Mouse (Mus musculus): Measurements from ENCODE around the gene Dmrta2. TPM values are rescaled to one million over a fixed set of nuclear protein-coding genes. Genes with fewer than 3 reads are reported as not detected.

Dmrta2 gene
- total RNA-seq, 2 experiments from 2014 or later = 0.20 to 0.24 TPM

DNA sequence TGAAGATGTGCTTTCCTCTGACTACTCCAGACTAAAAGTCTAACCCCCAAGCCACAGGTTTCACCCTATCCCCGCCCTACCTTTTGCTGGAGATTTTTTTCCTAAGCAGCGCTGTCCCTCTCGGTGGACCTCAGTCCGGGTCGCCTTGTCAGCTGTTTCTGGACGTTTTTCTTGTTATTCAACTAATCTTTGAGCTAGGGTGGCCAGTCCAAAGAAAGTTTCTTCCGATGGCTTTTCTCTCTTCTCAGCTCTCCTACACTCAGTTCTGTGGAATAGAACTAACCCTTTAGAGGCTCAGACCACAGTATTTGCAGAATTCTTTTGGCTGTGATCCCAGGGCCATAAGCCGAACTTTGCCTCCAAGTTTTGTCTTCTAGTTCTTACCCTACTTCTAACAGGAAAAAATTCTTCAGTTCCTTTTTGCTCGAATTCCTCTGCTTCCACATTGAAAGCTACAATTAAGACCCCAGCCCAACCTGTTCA is 1.0 kb downstream of the Dmrta2 start:
- intact Hi-C loops (cut with DNase I) = no loop called here
- no peak for DNase-seq

DNA sequence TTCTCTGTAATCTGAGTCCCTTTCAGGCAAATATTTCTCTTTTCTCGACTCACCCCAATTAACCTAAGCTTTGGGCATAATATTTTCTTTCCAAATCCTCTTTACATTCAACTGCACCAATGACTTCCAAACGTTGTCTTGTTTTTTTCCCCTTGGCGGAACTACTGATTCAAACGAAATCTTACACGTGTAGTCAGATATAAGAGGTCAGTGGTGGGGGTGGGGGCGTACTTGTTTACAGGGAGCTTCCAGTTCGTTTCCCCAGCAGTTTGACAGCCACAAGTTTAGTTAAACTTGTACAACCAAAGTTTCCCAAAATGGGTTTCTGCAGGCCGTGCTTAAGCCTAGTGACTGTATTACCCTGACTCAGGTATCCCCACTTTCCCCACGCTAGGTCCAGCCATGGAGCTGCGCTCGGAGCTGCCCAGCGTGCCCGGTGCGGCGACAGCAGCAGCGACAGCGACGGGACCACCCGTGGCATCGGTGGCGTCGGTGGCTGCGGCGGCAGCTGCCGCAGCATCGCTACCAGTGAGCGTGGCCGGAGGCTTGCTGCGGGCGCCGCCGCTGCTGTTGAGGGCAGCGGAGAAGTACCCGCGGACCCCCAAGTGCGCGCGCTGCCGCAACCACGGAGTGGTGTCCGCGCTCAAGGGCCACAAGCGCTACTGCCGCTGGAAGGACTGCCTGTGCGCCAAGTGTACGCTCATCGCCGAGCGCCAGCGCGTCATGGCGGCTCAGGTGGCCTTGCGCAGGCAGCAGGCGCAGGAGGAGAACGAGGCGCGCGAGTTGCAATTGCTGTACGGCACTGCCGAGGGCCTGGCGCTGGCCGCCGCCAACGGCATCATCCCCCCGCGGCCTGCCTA is 1.8 kb downstream of the Dmrta2 start:
- intact Hi-C loops (cut with DNase I) = no loop called here
- no peak for DNase-seq

DNA sequence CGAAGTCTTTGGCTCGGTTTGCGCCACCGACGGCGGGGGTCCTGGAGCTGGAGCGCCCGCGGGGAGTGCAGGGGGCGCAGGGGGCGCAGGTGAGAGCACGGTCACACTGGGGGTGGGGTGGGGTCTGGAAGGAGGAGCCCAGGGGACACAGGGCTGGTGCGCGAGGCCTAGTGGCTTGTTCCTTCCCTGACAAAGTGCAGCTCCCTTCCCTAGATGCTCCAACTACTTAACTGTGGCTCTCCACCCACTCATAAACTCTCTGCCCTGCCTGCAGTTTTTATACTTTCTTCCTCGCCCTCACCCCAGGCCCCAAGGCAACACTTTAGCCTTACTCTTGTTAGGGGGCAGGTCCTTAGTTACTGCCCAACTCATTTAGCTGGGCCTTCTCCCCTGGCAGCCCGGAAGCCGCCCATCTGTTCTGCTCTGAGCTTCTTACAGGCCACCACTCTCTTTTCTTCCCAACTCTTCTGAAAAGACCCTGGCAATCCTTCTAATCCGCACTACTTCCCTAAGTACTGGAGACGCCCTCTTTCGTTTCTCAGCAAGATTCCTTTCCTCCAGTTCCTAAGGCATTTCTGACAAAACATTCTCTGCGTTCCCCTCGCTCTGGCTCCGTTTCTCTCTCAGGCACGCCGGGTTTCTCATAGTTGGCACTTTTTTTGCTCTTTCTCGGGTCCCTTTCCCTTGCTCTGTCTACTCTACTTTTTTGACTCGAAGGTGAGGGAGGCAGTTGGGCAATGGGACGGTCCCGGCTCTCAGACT is 2.6 kb downstream of the Dmrta2 start:
- intact Hi-C loops (cut with DNase I) = no loop called here
- no peak for DNase-seq

DNA sequence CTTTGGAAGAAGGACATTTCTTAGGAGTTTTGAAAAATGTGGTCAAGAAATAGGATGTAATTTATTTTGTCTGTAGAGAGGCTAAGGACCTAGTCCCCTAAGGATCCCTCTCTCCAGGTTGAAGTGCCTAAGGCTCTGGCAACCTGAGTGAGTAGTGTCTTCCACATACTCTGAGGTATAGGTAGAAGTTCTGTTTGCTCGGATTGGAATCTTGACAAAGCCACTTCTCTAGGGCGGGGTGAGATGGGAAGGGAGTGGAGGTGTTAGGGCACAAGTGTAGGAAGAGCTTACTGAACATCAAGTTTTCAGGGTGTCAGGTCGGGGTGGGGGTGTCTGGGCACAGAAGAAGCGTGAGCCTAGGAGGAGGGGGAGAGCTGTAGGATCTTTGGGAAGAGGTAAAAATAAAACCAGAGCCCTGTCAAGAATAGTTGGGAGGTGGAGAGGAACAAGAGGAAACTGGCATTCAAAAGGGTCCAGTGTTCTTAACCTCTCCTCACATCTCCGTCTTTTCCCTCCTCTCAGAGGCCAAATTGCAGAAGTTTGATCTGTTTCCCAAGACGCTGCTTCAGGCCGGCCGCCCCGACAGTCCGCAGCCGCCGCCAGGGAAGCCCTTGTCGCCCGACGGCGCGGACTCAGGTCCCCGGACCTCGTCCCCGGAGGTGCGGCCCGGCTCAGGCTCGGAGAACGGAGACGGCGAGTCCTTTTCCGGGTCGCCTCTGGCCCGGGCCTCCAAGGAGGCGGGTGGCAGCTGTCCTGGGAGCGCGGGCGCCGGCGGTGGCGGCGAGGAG is 3.4 kb downstream of the Dmrta2 start:
- no peak for DNase-seq
- intact Hi-C loops (cut with DNase I) = no loop called here

DNA sequence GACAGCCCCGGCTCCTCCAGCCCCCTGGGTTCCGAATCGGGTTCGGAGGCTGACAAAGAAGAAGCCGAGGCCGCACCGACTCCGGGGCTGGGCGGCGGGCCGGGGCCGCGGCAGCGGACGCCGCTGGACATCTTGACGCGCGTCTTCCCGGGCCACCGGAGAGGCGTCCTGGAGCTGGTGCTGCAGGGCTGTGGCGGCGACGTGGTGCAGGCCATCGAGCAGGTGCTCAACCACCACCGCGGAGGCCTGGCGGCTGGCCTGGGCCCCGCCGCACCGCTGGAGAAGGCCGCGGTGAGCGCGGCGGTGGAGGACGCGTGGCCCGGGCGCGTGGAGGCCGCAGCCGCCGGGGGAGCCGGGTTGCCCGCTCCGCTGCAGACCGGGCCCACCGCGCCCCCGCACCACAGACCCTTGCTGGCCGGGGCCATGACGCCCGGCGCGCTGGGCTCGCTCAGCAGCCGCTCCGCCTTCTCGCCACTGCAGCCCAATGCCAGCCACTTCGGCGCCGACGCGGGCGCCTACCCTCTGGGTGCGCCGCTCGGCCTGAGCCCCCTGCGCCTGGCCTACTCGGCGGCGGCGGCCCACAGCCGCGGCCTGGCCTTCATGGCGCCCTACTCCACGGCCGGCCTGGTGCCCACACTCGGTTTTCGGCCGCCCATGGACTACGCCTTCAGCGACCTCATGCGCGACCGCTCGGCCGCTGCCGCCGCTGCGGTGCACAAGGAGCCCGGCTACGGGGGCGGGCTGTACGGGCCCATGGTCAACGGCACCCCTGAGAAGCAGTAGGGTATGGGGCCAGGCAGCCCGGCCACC is 4.2 kb downstream of the Dmrta2 start:
- DNase-seq = no peak
- intact Hi-C loops (cut with DNase I) = no loop called here

DNA sequence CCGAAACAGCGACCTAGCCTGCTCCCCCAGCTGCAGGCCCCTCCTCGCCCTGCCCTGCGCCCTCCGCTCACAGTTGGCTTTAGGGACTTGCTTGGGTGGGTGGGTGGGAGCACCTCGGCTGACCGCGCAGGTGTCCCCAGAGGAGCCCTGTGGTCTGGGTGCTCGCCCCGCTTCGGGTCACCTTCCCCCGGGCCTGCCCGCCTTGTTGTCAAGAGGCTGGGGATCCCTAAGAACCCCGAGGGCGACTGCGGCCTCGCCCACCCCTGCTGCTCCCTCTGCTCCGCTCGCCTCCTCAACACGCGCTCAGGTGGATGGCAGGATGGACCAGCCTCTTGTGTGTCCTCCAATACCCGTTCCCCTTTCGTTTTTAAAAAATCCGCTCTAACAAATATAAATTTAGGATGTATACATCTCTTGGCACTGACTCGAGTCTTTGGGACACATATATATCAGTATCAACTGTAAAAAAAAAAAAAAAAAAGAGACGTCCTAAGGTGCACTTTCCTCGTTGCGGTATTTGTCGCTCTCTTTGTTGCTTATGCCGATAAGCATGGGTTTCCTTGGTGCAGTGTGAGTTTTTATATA is 4.9 kb downstream of the Dmrta2 start:
- no peak for DNase-seq

DNA sequence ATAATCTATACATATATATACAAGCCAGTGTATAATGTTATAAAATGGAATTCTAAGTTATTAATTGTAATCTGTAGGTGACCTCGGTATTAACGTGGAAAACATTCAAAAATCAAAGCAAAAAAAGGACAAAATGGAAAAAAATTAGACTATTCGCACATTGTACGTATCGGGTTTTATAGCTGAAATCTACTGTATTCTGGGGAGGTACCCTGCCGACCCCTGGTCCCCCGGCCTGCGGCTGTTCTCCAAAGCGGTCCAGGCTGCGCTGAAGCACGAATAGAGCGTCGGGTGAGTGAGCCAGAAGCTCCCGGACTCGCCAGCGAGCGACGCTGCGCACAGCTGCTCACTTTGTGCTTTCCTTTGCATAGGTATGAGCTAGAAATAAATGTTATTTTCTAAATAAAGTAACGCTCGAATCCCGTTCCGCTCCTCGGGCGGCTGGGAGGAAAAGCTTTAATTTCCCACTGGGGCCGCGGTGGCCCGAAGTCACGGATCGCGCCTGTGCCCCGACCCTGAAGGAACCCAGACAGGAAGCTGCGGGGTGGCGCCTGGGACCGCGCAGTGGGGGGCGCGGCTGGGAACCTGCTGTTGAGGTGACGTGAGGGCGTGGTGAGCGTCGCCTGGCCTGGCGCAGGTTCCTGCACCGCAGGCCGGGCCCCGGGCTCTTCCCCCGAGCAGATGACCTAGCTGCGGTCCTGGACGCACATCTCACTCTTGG is 5.6 kb downstream of the Dmrta2 start:
- intact Hi-C loops (cut with DNase I) = no loop called here
- no peak for DNase-seq

More for the DNA sequence above, 4.9 kb downstream of the Dmrta2 start:
- intact Hi-C loops (cut with DNase I) = no loop called here

DNA sequence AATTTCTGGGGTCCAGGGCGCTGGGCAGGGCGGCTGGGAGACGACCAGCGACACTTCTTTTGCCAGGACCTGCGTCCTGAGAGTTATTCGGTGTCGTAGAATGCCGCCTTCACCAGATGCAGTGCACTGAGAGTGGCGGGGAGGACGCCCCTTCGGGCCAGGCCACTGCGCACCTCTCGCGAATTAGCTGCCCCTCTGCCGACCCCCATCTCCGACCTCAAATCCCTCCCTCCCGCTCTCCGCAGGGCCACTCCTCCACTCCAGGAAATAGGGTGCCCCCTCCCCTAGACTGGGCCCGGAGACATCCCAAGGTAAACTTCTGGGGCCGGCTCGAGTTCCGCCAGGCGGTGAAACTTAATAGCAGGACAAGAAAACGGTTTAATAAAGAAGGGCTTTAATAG is 6.2 kb downstream of the Dmrta2 start:
- DNase-seq = no peak
- intact Hi-C loops (cut with DNase I) = no loop called here

DNA sequence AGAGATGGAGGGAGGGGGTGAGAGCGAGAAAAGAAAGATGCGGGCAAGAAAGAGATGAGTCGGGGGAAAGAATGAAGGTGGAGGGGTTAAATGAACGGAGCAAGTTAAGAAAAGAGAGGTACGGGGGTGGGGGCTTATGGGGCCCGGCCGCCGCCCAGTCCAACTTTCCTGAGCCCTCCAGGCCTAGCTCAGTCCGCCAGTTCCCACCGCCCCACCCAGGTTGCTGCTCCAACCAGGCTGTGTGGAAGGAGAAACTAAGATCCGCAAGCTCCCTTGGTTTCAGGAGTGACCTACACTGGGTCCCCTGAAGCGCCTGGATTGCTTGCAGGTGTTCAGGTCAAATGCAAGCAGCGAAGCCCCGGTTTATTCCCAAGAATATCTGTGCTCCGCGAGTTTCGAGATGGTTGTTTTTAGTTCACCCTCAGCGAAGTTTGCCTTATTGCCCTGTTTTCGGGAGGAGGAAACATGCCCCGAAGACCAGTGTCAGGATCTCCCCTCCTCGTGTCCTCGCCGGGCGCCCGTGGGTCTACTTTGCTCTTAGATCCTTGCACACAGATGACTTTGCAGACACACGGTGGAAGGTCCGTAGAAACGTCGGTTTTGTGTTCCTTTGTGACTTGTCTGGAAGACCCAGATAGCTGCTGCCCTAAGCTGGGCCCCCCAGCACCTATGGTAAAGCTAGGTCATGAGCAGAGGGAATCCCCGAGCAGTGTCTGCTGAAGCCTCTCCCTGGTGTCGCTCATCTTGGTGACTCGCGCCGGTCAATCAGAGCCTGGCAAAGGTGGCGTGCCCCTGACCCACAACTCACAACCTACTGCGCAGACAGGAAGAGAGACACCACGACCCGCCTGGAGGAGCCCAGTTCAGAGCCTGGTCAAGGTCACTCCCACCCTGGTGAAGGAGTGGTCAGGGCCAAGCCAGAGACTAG is 6.9 kb downstream of the Dmrta2 start:
- intact Hi-C loops (cut with DNase I) = no loop called here
- no peak for DNase-seq

DNA sequence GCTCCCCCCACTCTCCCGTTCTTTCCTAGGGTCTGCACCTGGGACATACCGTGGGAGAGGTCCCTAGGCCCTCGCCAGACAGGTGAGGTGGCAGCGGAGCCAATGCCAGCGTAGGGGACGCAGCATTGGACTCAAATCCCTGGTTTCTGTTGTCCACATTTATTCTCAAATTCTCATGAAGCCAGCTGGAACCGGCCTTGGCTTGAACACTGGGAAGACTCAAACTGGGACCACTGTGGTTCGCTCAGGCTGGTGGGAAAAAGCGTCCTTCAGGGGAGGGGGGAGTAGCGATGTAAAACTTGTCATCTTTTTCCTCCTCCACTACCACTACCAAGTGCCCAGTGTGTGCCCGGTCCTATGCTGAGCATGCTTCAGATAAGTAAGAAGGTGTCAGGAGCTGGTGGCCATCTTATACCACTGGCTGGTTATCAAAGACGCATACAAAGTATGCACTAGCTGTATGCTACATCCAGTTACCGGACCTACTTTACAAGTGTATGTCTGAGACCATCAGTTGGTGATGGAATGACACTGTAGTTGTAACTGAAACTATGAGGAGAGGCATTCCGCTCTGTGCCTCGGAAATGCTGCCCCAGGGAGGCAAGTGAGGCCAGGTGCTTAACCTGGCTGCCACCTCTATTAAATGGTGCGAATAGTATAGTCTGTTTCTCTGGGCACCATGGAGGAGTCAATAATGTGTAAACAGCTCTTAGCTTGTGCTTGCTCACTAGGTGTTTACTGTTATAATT is 7.7 kb downstream of the Dmrta2 start:
- no peak for DNase-seq
- intact Hi-C loops (cut with DNase I) = no loop called here

DNA sequence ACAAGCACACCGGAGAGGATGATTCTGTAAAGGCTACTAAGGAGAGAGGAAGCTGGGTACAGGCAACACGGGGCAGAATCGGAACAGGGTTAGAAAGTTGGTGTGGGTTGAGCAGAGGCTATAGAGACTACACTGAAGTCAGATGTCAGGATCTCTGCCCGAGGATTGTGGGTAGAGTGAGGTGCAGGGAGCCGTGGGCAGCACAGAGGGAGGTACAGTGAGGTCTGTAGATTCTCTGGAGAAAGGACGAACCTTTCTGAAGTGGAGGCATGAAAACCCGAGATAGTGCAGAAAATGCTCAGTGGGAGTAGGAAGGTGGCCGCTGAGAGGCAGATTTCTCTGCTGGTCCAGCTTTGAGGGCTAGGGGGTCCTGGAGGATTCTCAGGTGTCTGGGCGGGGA is 8.4 kb downstream of the Dmrta2 start:
- intact Hi-C loops (cut with DNase I) = no loop called here

DNA sequence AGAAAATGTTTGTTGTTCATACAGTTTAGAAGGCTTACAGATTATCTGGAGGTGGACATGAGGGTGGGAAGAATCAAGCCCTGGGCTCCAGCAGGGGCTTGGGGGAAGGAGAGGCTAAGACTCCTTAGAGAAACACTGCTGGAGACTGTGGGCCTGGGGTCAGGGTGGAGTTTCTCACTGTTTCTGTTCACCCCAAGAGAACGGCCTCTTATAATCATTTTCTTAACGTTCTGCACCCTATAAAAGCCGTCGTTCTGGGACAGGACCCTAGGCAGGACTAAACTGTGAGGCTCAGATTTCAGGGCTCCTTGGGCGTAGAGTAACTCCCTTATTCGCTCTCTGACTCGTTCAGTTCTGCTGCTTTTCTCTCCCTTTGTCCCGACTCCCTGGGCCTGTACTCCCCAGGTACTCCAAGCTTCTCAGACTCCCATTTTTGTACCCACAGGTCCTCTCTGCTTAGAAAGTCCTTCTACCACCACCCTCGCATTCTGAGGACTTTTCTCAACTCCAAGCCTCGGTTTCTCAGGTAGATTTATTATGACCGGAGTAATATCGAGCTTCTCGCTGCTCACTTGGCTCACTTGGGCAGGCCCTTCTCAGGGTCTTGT is 9.0 kb downstream of the Dmrta2 start:
- DNase-seq = no peak
- intact Hi-C loops (cut with DNase I) = no loop called here

More for the DNA sequence above, 8.4 kb downstream of the Dmrta2 start:
- DNase-seq = no peak

DNA sequence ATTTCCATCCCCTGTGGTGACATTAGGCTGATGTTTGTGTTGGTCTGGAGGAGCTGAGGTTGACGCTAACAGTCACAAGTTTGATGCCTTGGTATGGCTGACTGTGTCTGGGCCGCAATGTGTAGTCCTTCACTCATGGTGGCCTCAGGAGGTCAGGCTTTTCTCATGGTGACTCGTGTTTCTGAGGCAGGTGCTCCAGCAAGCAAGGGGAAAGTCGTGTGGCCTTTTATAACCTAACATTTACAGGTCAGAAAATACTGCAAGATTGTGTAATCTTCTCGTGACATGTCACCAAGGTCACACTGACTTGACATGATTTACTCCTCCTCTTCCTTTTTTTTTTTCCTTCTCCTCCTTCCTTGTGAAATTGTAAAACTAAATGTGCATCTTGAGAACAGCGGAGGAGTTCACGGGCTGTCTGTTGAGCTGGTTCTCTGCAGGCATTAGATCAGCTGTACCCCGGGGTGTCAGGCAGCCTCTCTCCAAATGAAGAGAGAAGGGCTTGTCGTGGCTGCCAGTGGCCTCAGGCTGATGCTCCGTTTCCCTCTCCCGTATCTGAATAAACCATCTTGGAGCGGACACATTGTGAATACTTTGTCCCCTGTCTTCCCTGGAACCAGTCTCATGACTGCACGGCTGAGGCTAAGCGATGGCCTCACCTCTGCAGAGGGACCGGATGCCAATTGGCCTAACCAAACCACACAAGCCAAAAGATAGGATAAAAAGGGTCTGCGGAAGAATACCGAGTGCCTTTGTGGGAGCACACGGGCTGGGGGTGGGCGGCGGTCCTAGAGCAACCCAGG is 9.9 kb downstream of the Dmrta2 start:
- DNase-seq = no peak
- intact Hi-C loops (cut with DNase I) = no loop called here

DNA sequence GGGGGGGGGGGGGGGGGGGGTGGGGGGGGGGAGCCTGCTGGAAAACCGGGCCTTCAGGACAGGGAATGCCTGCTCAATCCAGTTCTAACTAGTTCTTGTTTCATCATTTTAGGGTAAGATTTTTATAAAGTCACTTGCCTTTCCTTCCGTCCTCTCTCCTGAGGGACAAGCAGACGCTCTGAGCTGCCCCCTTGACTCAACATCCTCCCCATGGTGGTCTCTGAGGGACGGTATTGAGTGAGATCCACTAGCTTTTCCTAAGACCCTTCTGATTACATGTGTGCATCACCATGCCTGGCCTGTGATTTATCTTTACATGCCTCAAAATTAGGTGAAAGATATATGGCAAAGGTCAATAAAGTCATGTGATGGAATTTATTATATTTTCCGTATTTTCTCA is 10.6 kb downstream of the Dmrta2 start:
- intact Hi-C loops (cut with DNase I) = no loop called here

DNA sequence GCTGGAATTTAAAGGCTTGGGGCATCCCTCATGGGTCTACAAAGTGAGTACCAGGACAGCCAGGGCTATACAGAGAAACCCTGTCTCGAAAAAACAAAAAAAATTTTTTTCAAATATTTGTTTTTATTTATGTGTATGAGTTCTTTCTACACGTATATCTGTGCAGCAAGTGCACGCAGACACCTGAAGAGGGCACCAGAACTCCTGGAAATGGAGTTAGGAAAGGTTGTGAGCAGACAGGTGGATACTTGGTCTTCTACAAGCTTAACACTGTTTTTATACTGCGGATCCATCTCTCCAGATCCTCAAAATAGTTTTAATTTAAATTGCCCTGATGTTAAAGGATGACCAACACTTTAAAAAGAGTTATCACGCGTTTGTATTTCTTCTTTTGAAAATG is 11.4 kb downstream of the Dmrta2 start:
- no peak for DNase-seq
- intact Hi-C loops (cut with DNase I) = no loop called here

More for the DNA sequence above, 10.6 kb downstream of the Dmrta2 start:
- no peak for DNase-seq

DNA sequence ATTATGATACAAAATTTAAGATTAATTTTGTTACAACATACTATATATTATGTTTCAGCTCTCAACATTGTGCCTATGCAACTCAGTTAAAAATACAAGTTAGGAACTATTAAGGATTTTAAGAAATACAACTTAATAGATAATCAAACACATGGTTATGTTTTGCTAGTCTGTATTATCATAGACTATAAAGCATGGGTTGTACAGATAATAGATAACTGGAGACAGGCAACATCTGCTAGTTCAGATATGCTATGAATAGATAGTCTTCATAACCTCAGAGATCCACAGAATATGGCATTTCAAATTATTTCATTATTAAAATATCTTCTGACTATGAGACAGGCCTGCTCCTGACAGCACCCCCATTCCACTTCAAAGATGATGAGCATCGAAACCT is 28.2 kb downstream of the Dmrta2 start:
- DNase-seq = no peak
- intact Hi-C loops (cut with DNase I) = no loop called here
